Mouse (Mus musculus): ENCODE measurements at regions not wholly inside any gene's neighbourhood (a gene's known extent, or its start where the extent isn't known, plus 50 kb on each side); places are given as distances from the start of the nearest gene placed in this dataset.
A peak's percentile ranks its signal among the peaks of the same experiment; 100 is the strongest.

GRCm38 (mm10) chr17:77933192-77933591 lies 266.9 kb upstream of the Crim1 start:
- H3K27ac ChIP-seq (ENCODE audit: low read length) = no peak overlapping the region
- H3K9ac ChIP-seq (ENCODE audit: low read depth, low read length) = no peak overlapping the region
- no peaks in the 10 kb centered on the region for H3K36me3 ChIP-seq (ENCODE audit: control insufficient read depth, insufficient read depth, low read length)
- H3K4me3 ChIP-seq (ENCODE audit: low read length) = no peak overlapping the region
- ATAC-seq = no peak
- no peaks in the 10 kb centered on the region for H3K27me3 ChIP-seq (replicated peaks; ENCODE audit: control insufficient read depth, insufficient read depth, low read length)
- H3K9me3 ChIP-seq (ENCODE audit: control insufficient read depth, low read length) = no peaks in the 10 kb centered on the region
- H3K4me2 ChIP-seq (ENCODE audit: low read depth, low read length) = no peak overlapping the region
- H3K4me1 ChIP-seq (ENCODE audit: control insufficient read depth, insufficient read depth, low read length) = no peaks in the 10 kb centered on the region

DNA sequence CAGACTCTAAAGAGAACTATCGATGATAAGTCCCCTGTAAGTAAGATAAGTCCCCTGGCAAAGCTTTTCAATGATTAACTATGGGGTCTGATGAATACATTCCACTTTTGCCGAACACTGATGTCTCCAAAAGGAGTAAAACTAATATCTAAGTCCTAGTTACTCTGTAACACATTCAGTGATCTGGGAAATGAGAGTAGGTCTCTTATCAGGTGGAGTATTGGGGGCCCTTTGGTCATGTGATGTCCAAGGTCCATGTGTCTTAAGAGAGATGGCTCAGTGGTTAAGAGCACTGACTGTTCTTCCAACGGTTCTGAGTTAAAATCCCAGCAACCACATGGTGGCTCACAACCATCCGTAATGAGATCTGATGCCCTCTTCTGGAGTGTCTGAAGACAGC lies 242.0 kb upstream of the Crim1 start:
- Histone ChIP-seq H3K4me2 (ENCODE audit: low read depth, low read length) (no peak overlapping the region), H3K36me3 (ENCODE audit: control insufficient read depth, insufficient read depth, low read length) (no peaks in the 10 kb centered on the region), H3K27me3 (replicated peaks; ENCODE audit: control insufficient read depth, insufficient read depth, low read length) (no peaks in the 10 kb centered on the region), H3K4me3 (ENCODE audit: low read length) (no peak overlapping the region), H3K27ac (ENCODE audit: low read length) (no peak overlapping the region), H3K9me3 (ENCODE audit: control insufficient read depth, low read length) (no peaks in the 10 kb centered on the region), H3K4me1 (ENCODE audit: control insufficient read depth, insufficient read depth, low read length) (no peaks in the 10 kb centered on the region), H3K9ac (ENCODE audit: low read depth, low read length) (no peak overlapping the region)
- 59% methylated on average over 4 of the region's 4 CpGs for WGBS
- ATAC-seq = peak; percentile 97

- H3K9me3 ChIP-seq (ENCODE audit: control insufficient read depth, low read length) = no peaks in the 10 kb centered on the region
- 90% methylated on average over 5 of the region's 5 CpGs for WGBS
- ATAC-seq = no peak
Observed at GRCm38 (mm10) chr17:77961296-77961695, 238.8 kb upstream of the Crim1 start.

GRCm38 (mm10) chr17:77963358-77963757 lies 236.7 kb upstream of the Crim1 start:
- WGBS = 88% methylated on average over 4 of the region's 4 CpGs
- H3K27ac ChIP-seq (ENCODE audit: low read length) = no peak overlapping the region
- no peaks in the 10 kb centered on the region for H3K36me3 ChIP-seq (ENCODE audit: control insufficient read depth, insufficient read depth, low read length)
- no peak for ATAC-seq
- no peaks in the 10 kb centered on the region for H3K27me3 ChIP-seq (replicated peaks; ENCODE audit: control insufficient read depth, insufficient read depth, low read length)
- H3K9me3 ChIP-seq (ENCODE audit: control insufficient read depth, low read length) = no peaks in the 10 kb centered on the region
- no peaks in the 10 kb centered on the region for H3K4me1 ChIP-seq (ENCODE audit: control insufficient read depth, insufficient read depth, low read length)
- H3K4me3 ChIP-seq (ENCODE audit: low read length) = no peak overlapping the region
- no peak overlapping the region for H3K4me2 ChIP-seq (ENCODE audit: low read depth, low read length)
- H3K9ac ChIP-seq (ENCODE audit: low read depth, low read length) = no peak overlapping the region

More at GRCm38 (mm10) chr17:77961296-77961695, 238.8 kb upstream of the Crim1 start:
- Histone ChIP-seq H3K4me2 (ENCODE audit: low read depth, low read length) (no peak overlapping the region), H3K36me3 (ENCODE audit: control insufficient read depth, insufficient read depth, low read length) (no peaks in the 10 kb centered on the region), H3K4me3 (ENCODE audit: low read length) (no peak overlapping the region), H3K27ac (ENCODE audit: low read length) (no peak overlapping the region), H3K27me3 (replicated peaks; ENCODE audit: control insufficient read depth, insufficient read depth, low read length) (no peaks in the 10 kb centered on the region), H3K4me1 (ENCODE audit: control insufficient read depth, insufficient read depth, low read length) (no peaks in the 10 kb centered on the region), H3K9ac (ENCODE audit: low read depth, low read length) (no peak overlapping the region)

DNA sequence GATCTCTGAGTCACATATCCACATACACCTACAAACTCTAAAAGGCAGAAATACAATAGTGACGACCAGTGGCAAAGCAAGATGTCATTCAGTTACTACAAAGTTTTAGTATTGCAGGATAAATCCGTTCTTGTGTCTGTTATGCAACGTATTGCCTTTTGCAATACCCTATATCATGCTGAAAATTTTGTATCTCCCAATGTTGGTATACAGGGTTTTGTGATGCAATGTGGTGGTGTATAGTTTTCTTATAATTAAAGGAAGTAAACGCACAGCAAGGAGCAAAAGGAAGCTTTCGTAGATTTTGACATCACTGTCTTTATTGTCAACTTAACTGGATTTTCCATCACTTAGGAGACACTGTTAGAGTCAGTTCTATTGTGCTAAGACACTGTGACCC lies 231.5 kb upstream of the Crim1 start:
- no peak overlapping the region for H3K4me3 ChIP-seq (ENCODE audit: low read length)
- H3K4me1 ChIP-seq (ENCODE audit: control insufficient read depth, insufficient read depth, low read length) = no peaks in the 10 kb centered on the region
- H3K4me2 ChIP-seq (ENCODE audit: low read depth, low read length) = no peak overlapping the region
- H3K27ac ChIP-seq (ENCODE audit: low read length) = no peak overlapping the region
- 88% methylated on average over 5 of the region's 5 CpGs for WGBS
- no peaks in the 10 kb centered on the region for H3K36me3 ChIP-seq (ENCODE audit: control insufficient read depth, insufficient read depth, low read length)
- H3K9ac ChIP-seq (ENCODE audit: low read depth, low read length) = no peak overlapping the region
- no peak for ATAC-seq
- no peaks in the 10 kb centered on the region for H3K27me3 ChIP-seq (replicated peaks; ENCODE audit: control insufficient read depth, insufficient read depth, low read length)
- H3K9me3 ChIP-seq (ENCODE audit: control insufficient read depth, low read length) = no peaks in the 10 kb centered on the region

- no peak overlapping the region for H3K4me3 ChIP-seq (ENCODE audit: low read length)
- H3K9me3 ChIP-seq (ENCODE audit: control insufficient read depth, low read length) = no peaks in the 10 kb centered on the region
- no peaks in the 10 kb centered on the region for H3K36me3 ChIP-seq (ENCODE audit: control insufficient read depth, insufficient read depth, low read length)
- no peak overlapping the region for H3K27ac ChIP-seq (ENCODE audit: low read length)
- 79% methylated on average over 2 of the region's 2 CpGs for WGBS
- no peak overlapping the region for H3K4me2 ChIP-seq (ENCODE audit: low read depth, low read length)
- H3K4me1 ChIP-seq (ENCODE audit: control insufficient read depth, insufficient read depth, low read length) = no peaks in the 10 kb centered on the region
- no peak for ATAC-seq
- H3K9ac ChIP-seq (ENCODE audit: low read depth, low read length) = no peak overlapping the region
- H3K27me3 ChIP-seq (replicated peaks; ENCODE audit: control insufficient read depth, insufficient read depth, low read length) = no peaks in the 10 kb centered on the region
Observed at GRCm38 (mm10) chr17:77969187-77969586, 230.9 kb upstream of the Crim1 start.

Data from intestine, embryonic 16.5 days (tissue).